Mouse (Mus musculus) embryo, embryonic 11 days (tissue): ENCODE data around the gene Pck1.
"Not testable (repeated sequence)": the region's sequence is repeated elsewhere in the genome, so short reads cannot be mapped to it uniquely, and the experiment has no call there.

Experiments
- DNase-seq: peaks from one replicate; pipeline ENCODE4 v3.0.0-alpha.2; 2015

Gene Pck1

GRCm38 (mm10) chr2:173152436-173153151 lies at the start of gene Pck1:
Gene Pck1, plus strand, starts transcription at chr2:173153048.
- no peak for DNase-seq

GRCm38 (mm10) chr2:173106409-173106808 lies 46.4 kb upstream of the Pck1 start:
- DNase-seq = no peak

- DNase-seq = peak; percentile 80
These were observed 45.7 kb upstream of the Pck1 start for GRCm38 (mm10) chr2:173106889-173107785.

GRCm38 (mm10) chr2:173108509-173109190 lies 44.2 kb upstream of the Pck1 start:
- DNase-seq = no peak

GRCm38 (mm10) chr2:173109510-173109909 lies 43.3 kb upstream of the Pck1 start:
- no peak for DNase-seq

- no peak for DNase-seq
These were observed 42.3 kb upstream of the Pck1 start for GRCm38 (mm10) chr2:173110571-173110970.

GRCm38 (mm10) chr2:173113796-173114195 lies 39.1 kb upstream of the Pck1 start:
- not testable (repeated sequence) for DNase-seq

GRCm38 (mm10) chr2:173119023-173119944 lies 33.6 kb upstream of the Pck1 start, which contains the start of gene Ctcfl:
Gene Ctcfl, minus strand, starts transcription at chr2:173119525.
- DNase-seq = no peak

- not testable (repeated sequence) for DNase-seq
These were observed 32.7 kb upstream of the Pck1 start for GRCm38 (mm10) chr2:173120117-173120516.

GRCm38 (mm10) chr2:173124022-173124735 lies 28.7 kb upstream of the Pck1 start:
- no peak for DNase-seq

GRCm38 (mm10) chr2:173126386-173126785 lies 26.5 kb upstream of the Pck1 start:
- no peak for DNase-seq

- no peak for DNase-seq
These were observed 23.7 kb upstream of the Pck1 start for GRCm38 (mm10) chr2:173129111-173129510.

- DNase-seq = no peak
These were observed 20.6 kb upstream of the Pck1 start for GRCm38 (mm10) chr2:173132262-173132661.

- DNase-seq = no peak
These were observed 20.0 kb upstream of the Pck1 start for GRCm38 (mm10) chr2:173132794-173133300.

GRCm38 (mm10) chr2:173134695-173135094 lies 18.2 kb upstream of the Pck1 start:
- no peak for DNase-seq

GRCm38 (mm10) chr2:173138323-173139239 lies 14.3 kb upstream of the Pck1 start:
- no peak for DNase-seq

GRCm38 (mm10) chr2:173143611-173144010 lies 9.2 kb upstream of the Pck1 start:
- no peak for DNase-seq

- no peak for DNase-seq
These were observed 7.0 kb upstream of the Pck1 start for GRCm38 (mm10) chr2:173145808-173146207.

GRCm38 (mm10) chr2:173146728-173147127 lies 6.1 kb upstream of the Pck1 start:
- no peak for DNase-seq

GRCm38 (mm10) chr2:173148001-173148400 lies 4.8 kb upstream of the Pck1 start:
- no peak for DNase-seq
